Mouse (Mus musculus): Measurements from ENCODE around the gene Txn2. TPM values are rescaled to one million over a fixed set of nuclear protein-coding genes. Genes with fewer than 3 reads are reported as not detected.

Txn2 gene
- polyA plus RNA-seq, 1 experiment, result 225 TPM

GRCm38 (mm10) chr15:77960693-77961092, 31.9 kb upstream of the Txn2 start:
- no peaks in the 10 kb centered on the region for H3K27me3 ChIP-seq (ENCODE audit: control insufficient read depth, insufficient read depth, low read length)
- H3K4me1 ChIP-seq (ENCODE audit: control insufficient read depth, insufficient read depth, low read length), result peaks cover 3% of the 10 kb centered on the region; the same call in 1 of the 2 replicates
- H3K4me3 ChIP-seq (replicated peaks; ENCODE audit: insufficient read depth, low read depth, low read length), result no peak overlapping the region
- TF ChIP-seq CTCF (IDR thresholded peaks at IDR 0.05; ENCODE audit: borderline replicate concordance, insufficient read depth, low read depth, low read length), result no peak
- no peak overlapping the region for H3K27ac ChIP-seq (ENCODE audit: insufficient read depth, low read length)
- WGBS, result 83% methylated on average over 6 of the region's 6 CpGs
- DNase-seq, result no peak

- DNase-seq, result no peak
- Histone ChIP-seq H3K4me3 (replicated peaks; ENCODE audit: insufficient read depth, low read depth, low read length) (no peak overlapping the region), H3K4me1 (ENCODE audit: control insufficient read depth, insufficient read depth, low read length) (peaks cover 18% of the 10 kb centered on the region; the same call in 1 of the 2 replicates), H3K27me3 (ENCODE audit: control insufficient read depth, insufficient read depth, low read length) (no peaks in the 10 kb centered on the region), H3K27ac (ENCODE audit: insufficient read depth, low read length) (no peak overlapping the region)
- TF ChIP-seq CTCF (IDR thresholded peaks at IDR 0.05; ENCODE audit: borderline replicate concordance, insufficient read depth, low read depth, low read length) (no peak), POLR2A (IDR thresholded peaks at IDR 0.05; ENCODE audit: borderline replicate concordance, insufficient read depth, low read length) (no peak)
- 62% methylated on average over 3 of the region's 3 CpGs for WGBS
Observed at GRCm38 (mm10) chr15:77958071-77958470, 29.3 kb upstream of the Txn2 start.

DNA sequence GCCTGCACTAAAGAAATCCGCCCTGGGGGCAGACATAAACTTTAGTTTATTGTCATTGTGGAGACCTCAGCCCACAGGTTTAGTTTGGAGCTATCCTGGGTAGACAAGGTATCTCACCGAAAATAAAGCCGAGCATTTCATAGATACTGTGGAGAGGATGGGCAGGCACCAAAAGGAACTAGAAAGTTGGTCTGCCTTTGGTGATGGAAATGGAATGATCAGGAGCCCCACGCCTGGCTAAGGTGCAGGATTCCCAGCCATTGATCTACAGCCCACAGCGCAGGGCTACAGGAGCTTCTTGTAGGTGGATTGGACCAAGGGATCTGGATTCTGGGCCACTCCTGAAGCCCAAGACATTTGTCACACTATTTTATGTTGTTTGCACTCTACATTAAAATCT, 28.8 kb upstream of the Txn2 start:
- WGBS, result 59% methylated on average over 5 of the region's 5 CpGs
- no peak for DNase-seq
- Histone ChIP-seq H3K27ac (ENCODE audit: insufficient read depth, low read length) (no peak overlapping the region), H3K4me3 (replicated peaks; ENCODE audit: insufficient read depth, low read depth, low read length) (no peak overlapping the region), H3K27me3 (ENCODE audit: control insufficient read depth, insufficient read depth, low read length) (no peaks in the 10 kb centered on the region), H3K4me1 (ENCODE audit: control insufficient read depth, insufficient read depth, low read length) (peaks cover 20% of the 10 kb centered on the region)
- TF ChIP-seq CTCF (IDR thresholded peaks at IDR 0.05; ENCODE audit: borderline replicate concordance, insufficient read depth, low read depth, low read length) (no peak), POLR2A (IDR thresholded peaks at IDR 0.05; ENCODE audit: borderline replicate concordance, insufficient read depth, low read length) (no peak)

DNA sequence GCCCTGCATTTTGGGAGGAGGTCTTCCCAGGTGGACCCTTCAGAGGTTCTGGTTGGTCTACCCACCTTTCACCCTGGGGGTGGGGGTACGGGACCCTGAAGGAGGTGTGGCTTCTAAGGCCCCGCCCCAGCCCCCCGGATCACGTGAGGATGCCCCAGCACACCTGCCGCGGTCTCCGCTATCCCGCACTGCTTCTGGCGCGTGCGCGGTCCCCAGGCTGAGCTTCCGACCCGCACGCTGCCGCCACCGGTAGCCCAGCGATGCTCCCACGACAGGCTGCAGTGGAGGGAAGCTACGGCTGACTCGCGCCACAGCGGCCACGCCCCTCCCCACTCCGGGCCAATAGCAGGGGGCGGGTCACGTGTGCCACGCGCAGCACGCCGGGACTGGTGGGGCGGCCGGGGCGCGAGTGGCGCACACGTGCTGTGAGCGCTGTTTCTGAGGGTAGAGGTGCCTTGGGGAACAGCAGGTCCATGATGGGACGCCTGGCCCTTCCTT, 27.6 kb upstream of the Txn2 start, which contains the start of gene Foxred2:
Foxred2 (minus strand) TSS at position 319 of the 498 bp plus-strand sequence.
- WGBS, result under 1% methylated on average over 38 of the region's 39 CpGs
- no peaks in the 10 kb centered on the region for H3K27me3 ChIP-seq (ENCODE audit: control insufficient read depth, insufficient read depth, low read length)
- peaks cover 30% of the 10 kb centered on the region for H3K4me1 ChIP-seq (ENCODE audit: control insufficient read depth, insufficient read depth, low read length)
- DNase-seq, result peak; percentile 92
- peak within 1 kb of the TSS; percentile 9 for H3K27ac ChIP-seq (ENCODE audit: insufficient read depth, low read length)
- peak within 1 kb of the TSS; percentile 61 for H3K4me3 ChIP-seq (replicated peaks; ENCODE audit: insufficient read depth, low read depth, low read length)
- peak; percentile 71 for TF ChIP-seq POLR2A (IDR thresholded peaks at IDR 0.05; ENCODE audit: borderline replicate concordance, insufficient read depth, low read length)
- TF ChIP-seq CTCF (IDR thresholded peaks at IDR 0.05; ENCODE audit: borderline replicate concordance, insufficient read depth, low read depth, low read length), result peak; percentile 48; the same call in 1 of the 2 replicates

GRCm38 (mm10) chr15:77955440-77956403, 26.9 kb upstream of the Txn2 start:
- DNase-seq, result peak; percentile 54 to 68
- Histone ChIP-seq H3K4me3 (replicated peaks; ENCODE audit: insufficient read depth, low read depth, low read length) (peak overlapping the region; percentile 61), H3K27me3 (ENCODE audit: control insufficient read depth, insufficient read depth, low read length) (no peaks in the 10 kb centered on the region), H3K27ac (ENCODE audit: insufficient read depth, low read length) (peak overlapping the region; percentile 9), H3K4me1 (ENCODE audit: control insufficient read depth, insufficient read depth, low read length) (peaks cover 31% of the 10 kb centered on the region)
- TF ChIP-seq POLR2A (IDR thresholded peaks at IDR 0.05; ENCODE audit: borderline replicate concordance, insufficient read depth, low read length), result no peak
- no peak for TF ChIP-seq CTCF (IDR thresholded peaks at IDR 0.05; ENCODE audit: borderline replicate concordance, insufficient read depth, low read depth, low read length)
- 6% methylated on average over 52 of the region's 52 CpGs for WGBS

- Histone ChIP-seq H3K4me1 (ENCODE audit: control insufficient read depth, insufficient read depth, low read length) (peaks cover 35% of the 10 kb centered on the region), H3K4me3 (replicated peaks; ENCODE audit: insufficient read depth, low read depth, low read length) (peak overlapping the region; percentile 33), H3K27ac (ENCODE audit: insufficient read depth, low read length) (peak overlapping the region; percentile 44; the same call in 1 of the 2 replicates), H3K27me3 (ENCODE audit: control insufficient read depth, insufficient read depth, low read length) (no peaks in the 10 kb centered on the region)
- DNase-seq, result no peak
- no peak for TF ChIP-seq CTCF (IDR thresholded peaks at IDR 0.05; ENCODE audit: borderline replicate concordance, insufficient read depth, low read depth, low read length)
- no peak for TF ChIP-seq POLR2A (IDR thresholded peaks at IDR 0.05; ENCODE audit: borderline replicate concordance, insufficient read depth, low read length)
- 65% methylated on average over 2 of the region's 2 CpGs for WGBS
Observed at GRCm38 (mm10) chr15:77954362-77954761, 25.6 kb upstream of the Txn2 start.

- Histone ChIP-seq H3K4me1 (ENCODE audit: control insufficient read depth, insufficient read depth, low read length) (peaks cover 37% of the 10 kb centered on the region), H3K27me3 (ENCODE audit: control insufficient read depth, insufficient read depth, low read length) (no peaks in the 10 kb centered on the region), H3K4me3 (replicated peaks; ENCODE audit: insufficient read depth, low read depth, low read length) (peak overlapping the region; percentile 12), H3K27ac (ENCODE audit: insufficient read depth, low read length) (peak overlapping the region; percentile 56)
- WGBS, result 17% methylated on average over 3 of the region's 3 CpGs
- peak; percentile 77 to 85 for DNase-seq
- TF ChIP-seq CTCF (IDR thresholded peaks at IDR 0.05; ENCODE audit: borderline replicate concordance, insufficient read depth, low read depth, low read length) (no peak), POLR2A (IDR thresholded peaks at IDR 0.05; ENCODE audit: borderline replicate concordance, insufficient read depth, low read length) (no peak)
Observed at GRCm38 (mm10) chr15:77952921-77953320, 24.1 kb upstream of the Txn2 start.
